Mouse (Mus musculus) neural tube, embryonic 14.5 days (tissue): ENCODE data around the gene Slc34a1. TPM values are rescaled to one million over a fixed set of nuclear protein-coding genes. Genes with fewer than 3 reads are reported as not detected.
A peak's percentile ranks its signal among the peaks of the same experiment; 100 is the strongest.

Source experiments
- ATAC-seq: fragments of 200-750 bp; cut with Nextera tagmentation; 2 replicates; pipeline ENCODE4 v1.8.0; 2017; ENCODE audit warnings: low read depth, mild to moderate bottlenecking, moderate TSS enrichment, moderate library complexity
- H3K27ac ChIP-seq: fragments of 300-500 bp; sonication (generic); 2 replicates; pipeline ENCODE4 v1.5.1; 2014; ENCODE audit warnings: low read depth, mild to moderate bottlenecking, control low read depth, low read length, moderate library complexity, mixed read lengths
- H3K27me3 ChIP-seq: fragments of 300-500 bp; sonication (generic); 2 replicates; pipeline ENCODE4 v1.6.1; 2014; ENCODE audit warnings: low read length; ENCODE audit not compliant: control insufficient read depth, insufficient read depth
- H3K36me3 ChIP-seq: fragments of 300-500 bp; sonication (generic); 2 replicates; pipeline ENCODE4 v1.6.1; 2014; ENCODE audit warnings: low read length, mixed read lengths; ENCODE audit not compliant: control insufficient read depth, insufficient read depth
- H3K4me1 ChIP-seq: fragments of 300-500 bp; sonication (generic); 2 replicates; pipeline ENCODE4 v1.6.1; 2014; ENCODE audit warnings: low read length; ENCODE audit not compliant: control insufficient read depth, insufficient read depth
- H3K4me2 ChIP-seq: fragments of 300-500 bp; sonication (generic); 2 replicates; pipeline ENCODE4 v1.6.1; 2014; ENCODE audit warnings: mild to moderate bottlenecking, low read depth, low read length, control low read depth
- H3K4me3 ChIP-seq: fragments of 300-500 bp; sonication (generic); 2 replicates; pipeline ENCODE4 v1.5.1; 2014; ENCODE audit warnings: low read depth, low read length, control low read depth, mixed read lengths
- H3K9ac ChIP-seq: fragments of 300-500 bp; sonication (generic); replicated peaks from 2 replicates; pipeline ENCODE4 v1.6.1; 2014; ENCODE audit warnings: low read depth, mild to moderate bottlenecking, control low read depth, low read length, mixed read lengths
- H3K9me3 ChIP-seq: fragments of 300-500 bp; sonication (generic); 2 replicates; pipeline ENCODE4 v1.6.1; 2016; ENCODE audit warnings: low read length; ENCODE audit not compliant: control insufficient read depth
- WGBS: fragments of 180-500 bp; shearing (Covaris S2); extraction: QIAGEN DNeasy Blood & Tissue Kit; methylation state at CpG from one replicate; pipeline ENCODE4 v1.1.7; 2014; 5-methylcytosine and 5-hydroxymethylcytosine counted together
- polyA plus RNA-seq: library from polyadenylated mRNA; unstranded; fragments of >200 nt; fragmentation: Nextera tagmentation; extraction: Ambion mirVana; gene quantifications from 2 replicates; pipeline ENCODE4 v1.2.1, GENCODE M21; 2014

Gene Slc34a1
- polyA plus RNA-seq, 1 experiment from 2014 or later, result 0.19 TPM

DNA sequence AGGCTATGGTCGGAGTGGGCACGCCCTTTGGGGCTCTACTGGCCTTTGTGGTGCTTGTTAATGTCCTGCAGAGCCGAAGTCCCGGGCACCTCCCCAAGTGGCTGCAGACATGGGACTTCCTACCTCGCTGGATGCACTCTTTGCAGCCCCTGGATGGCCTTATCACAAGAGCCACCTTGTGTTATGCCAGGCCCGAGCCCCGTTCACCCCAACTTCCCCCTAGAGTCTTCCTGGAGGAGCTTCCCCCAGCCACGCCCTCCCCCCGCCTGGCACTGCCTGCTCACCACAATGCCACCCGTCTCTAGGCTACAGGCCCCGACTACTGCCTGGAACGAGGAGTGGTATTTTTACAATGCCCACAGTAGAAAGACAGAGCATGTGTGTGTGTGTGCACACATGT is 15.3 kb downstream of the Slc34a1 start:
- WGBS, result 78% methylated on average over 12 of the region's 12 CpGs
- Histone ChIP-seq H3K4me3 (no peak overlapping the region), H3K27ac (no peak overlapping the region), H3K4me1 (peaks cover 6% of the 10 kb centered on the region; the same call in 1 of the 2 replicates), H3K36me3 (no peaks in the 10 kb centered on the region), H3K4me2 (no peak overlapping the region), H3K27me3 (peaks cover 4% of the 10 kb centered on the region; the same call in 1 of the 2 replicates), H3K9ac (no peak overlapping the region), H3K9me3 (no peaks in the 10 kb centered on the region)
- ATAC-seq, result no peak

DNA sequence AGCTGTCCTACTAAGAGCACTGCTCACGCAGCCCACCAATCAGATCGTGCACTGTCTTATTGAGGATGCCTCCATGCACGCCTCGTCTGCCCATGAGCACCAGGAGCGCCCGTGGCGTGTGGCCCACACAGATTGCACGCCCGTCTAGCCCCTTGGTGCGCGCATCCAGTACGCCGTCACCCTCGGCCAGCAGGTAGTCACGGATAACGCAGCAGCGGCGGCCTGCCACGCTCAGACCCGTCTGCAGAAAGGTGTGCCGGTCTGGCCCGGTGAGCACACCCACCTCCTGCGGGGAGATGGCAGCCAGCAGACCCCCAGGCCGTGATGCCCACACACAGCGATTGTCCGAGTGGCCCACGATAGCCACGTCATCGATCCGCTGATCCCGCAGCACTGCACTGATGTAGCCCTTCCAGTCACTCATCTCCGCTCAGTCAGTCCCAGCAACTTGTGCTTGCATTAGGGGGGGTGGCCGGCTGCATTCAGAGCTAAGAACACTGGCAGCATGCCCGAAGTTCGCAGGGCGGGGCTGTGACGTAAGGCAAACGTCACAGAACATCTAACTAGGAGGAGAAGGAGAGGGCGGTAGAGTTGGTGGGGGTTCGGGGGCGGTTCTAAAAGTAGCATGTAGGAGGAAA is 16.9 kb downstream of the Slc34a1 start, which contains the start of gene Pfn3:
Pfn3 (minus strand) TSS at position 490 of the 638 bp plus-strand sequence.
- Histone ChIP-seq H3K27ac (peak within 1 kb of the TSS; percentile 22; the same call in 1 of the 2 replicates), H3K9ac (peak within 1 kb of the TSS; percentile 51), H3K4me3 (peak within 1 kb of the TSS; percentile 32), H3K27me3 (peaks cover 12% of the 10 kb centered on the region), H3K36me3 (no peaks in the 10 kb centered on the region), H3K4me1 (peaks cover 6% of the 10 kb centered on the region; the same call in 1 of the 2 replicates), H3K4me2 (peak within 1 kb of the TSS; percentile 63), H3K9me3 (no peaks in the 10 kb centered on the region)
- ATAC-seq, result peak; percentile 66
- 5% methylated on average over 41 of the region's 41 CpGs for WGBS

DNA sequence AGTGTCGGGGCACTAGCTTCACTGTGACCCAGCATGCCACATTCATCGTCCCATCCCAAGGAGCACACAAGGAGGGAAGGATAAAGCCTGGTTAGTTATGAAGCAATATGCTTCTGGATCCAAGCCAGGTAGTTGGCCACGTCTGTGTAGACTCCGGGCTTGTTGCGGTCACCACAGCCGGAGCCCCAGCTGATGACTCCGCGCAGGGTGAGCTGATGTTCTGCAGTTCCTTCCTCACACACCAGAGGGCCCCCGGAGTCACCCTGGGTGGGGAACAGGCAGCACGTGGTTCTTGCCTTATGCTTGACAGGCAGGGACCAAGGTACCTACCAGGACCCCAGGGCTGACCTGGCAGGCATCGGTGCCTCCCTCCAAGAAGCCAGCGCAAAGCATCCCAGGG is 20.0 kb downstream of the Slc34a1 start:
- 9% methylated on average over 12 of the region's 12 CpGs for WGBS
- Histone ChIP-seq H3K9ac (no peak overlapping the region), H3K27me3 (peaks cover 29% of the 10 kb centered on the region)

GRCm38 (mm10) chr13:55419142-55419541 is 21.2 kb downstream of the Slc34a1 start:
- Histone ChIP-seq H3K4me1 (peaks cover 6% of the 10 kb centered on the region; the same call in 1 of the 2 replicates), H3K4me2 (no peak overlapping the region), H3K36me3 (no peaks in the 10 kb centered on the region), H3K9ac (no peak overlapping the region), H3K27me3 (peaks cover 29% of the 10 kb centered on the region), H3K9me3 (no peaks in the 10 kb centered on the region), H3K4me3 (no peak overlapping the region), H3K27ac (no peak overlapping the region)
- ATAC-seq, result no peak
- 83% methylated on average over 5 of the region's 5 CpGs for WGBS

More for the DNA sequence above, 20.0 kb downstream of the Slc34a1 start:
- Histone ChIP-seq H3K4me1 (peaks cover 6% of the 10 kb centered on the region; the same call in 1 of the 2 replicates), H3K9me3 (no peaks in the 10 kb centered on the region), H3K4me2 (peak overlapping the region; percentile 7; the same call in 1 of the 2 replicates), H3K27ac (no peak overlapping the region), H3K4me3 (no peak overlapping the region), H3K36me3 (no peaks in the 10 kb centered on the region)
- ATAC-seq, result peak; percentile 55; the same call in 1 of the 2 replicates

- Histone ChIP-seq H3K4me1 (no peaks in the 10 kb centered on the region), H3K27ac (no peak overlapping the region), H3K4me3 (no peak overlapping the region), H3K9ac (no peak overlapping the region), H3K27me3 (peaks cover 26% of the 10 kb centered on the region), H3K36me3 (no peaks in the 10 kb centered on the region), H3K4me2 (no peak overlapping the region), H3K9me3 (no peaks in the 10 kb centered on the region)
- 33% methylated on average over 51 of the region's 51 CpGs for WGBS
- ATAC-seq, result no peak
Observed at GRCm38 (mm10) chr13:55420018-55420932, 22.3 kb downstream of the Slc34a1 start.

GRCm38 (mm10) chr13:55420933-55421800 is 23.2 kb downstream of the Slc34a1 start:
- H3K4me2 ChIP-seq, result peak overlapping the region; percentile 29; the same call in 1 of the 2 replicates
- no peaks in the 10 kb centered on the region for H3K4me1 ChIP-seq
- 13% methylated on average over 35 of the region's 35 CpGs for WGBS
- peak; percentile 80; the same call in 1 of the 2 replicates for ATAC-seq
- H3K4me3 ChIP-seq, result 0 out of 2 replicates have a peak overlapping the region, but pooled peaks have one; percentile 6
- no peak overlapping the region for H3K27ac ChIP-seq
- peaks cover 26% of the 10 kb centered on the region for H3K27me3 ChIP-seq
- no peaks in the 10 kb centered on the region for H3K36me3 ChIP-seq
- H3K9ac ChIP-seq, result no peak overlapping the region
- no peaks in the 10 kb centered on the region for H3K9me3 ChIP-seq

GRCm38 (mm10) chr13:55426613-55427012 is 28.6 kb downstream of the Slc34a1 start, which contains the start of gene F12:
F12 (minus strand) TSS chr13:55426793.
- 94% methylated on average over 10 of the region's 10 CpGs for WGBS
- no peaks in the 10 kb centered on the region for H3K36me3 ChIP-seq
- H3K4me3 ChIP-seq, result no peak within 1 kb of the TSS
- H3K4me2 ChIP-seq, result no peak within 1 kb of the TSS
- ATAC-seq, result no peak
- H3K9me3 ChIP-seq, result no peaks in the 10 kb centered on the region
- H3K27ac ChIP-seq, result no peak within 1 kb of the TSS
- no peak within 1 kb of the TSS for H3K9ac ChIP-seq
- no peaks in the 10 kb centered on the region for H3K4me1 ChIP-seq
- peaks cover 4% of the 10 kb centered on the region; the same call in 1 of the 2 replicates for H3K27me3 ChIP-seq

DNA sequence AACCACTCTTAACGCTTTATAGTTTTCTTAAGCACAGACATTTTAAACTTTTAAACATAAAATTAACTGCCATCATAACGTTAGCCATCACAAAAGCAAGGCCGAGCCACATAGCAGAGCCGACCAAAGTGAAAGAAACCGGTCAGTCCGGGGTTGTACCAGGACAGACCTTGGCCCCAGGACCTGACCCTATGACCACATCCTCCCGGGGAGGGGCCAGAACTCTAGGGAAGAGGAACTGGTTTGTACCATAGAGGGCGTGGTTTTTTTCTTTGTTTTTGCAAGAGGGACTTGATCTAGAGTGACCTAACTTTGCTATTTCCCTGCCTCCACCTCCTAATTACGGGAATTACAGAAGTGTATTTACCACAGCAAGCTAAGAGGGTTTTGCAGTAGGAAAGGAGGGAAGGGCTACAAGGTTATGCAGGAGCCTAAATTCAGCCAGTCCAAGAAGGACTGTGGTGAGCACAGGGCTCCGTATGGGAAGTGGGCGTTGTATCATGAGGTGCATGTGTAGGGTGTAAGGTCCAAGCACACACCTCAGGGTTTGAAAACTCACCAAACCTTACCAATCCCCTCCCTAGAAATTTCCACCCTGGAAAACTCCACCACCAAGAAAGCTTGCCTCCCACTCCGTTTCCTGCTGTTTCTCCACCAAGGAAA is 31.4 kb downstream of the Slc34a1 start:
- no peaks in the 10 kb centered on the region for H3K4me1 ChIP-seq
- ATAC-seq, result no peak
- H3K4me2 ChIP-seq, result no peak overlapping the region
- H3K9ac ChIP-seq, result no peak overlapping the region
- H3K27ac ChIP-seq, result no peak overlapping the region
- H3K9me3 ChIP-seq, result no peaks in the 10 kb centered on the region
- no peaks in the 10 kb centered on the region for H3K27me3 ChIP-seq
- 73% methylated on average over 12 of the region's 12 CpGs for WGBS
- H3K36me3 ChIP-seq, result no peaks in the 10 kb centered on the region
- H3K4me3 ChIP-seq, result no peak overlapping the region
